Mouse (Mus musculus) fibroblast of lung, adult 2 months (primary cell): ENCODE results near the gene Rbpjl.

Experiments
- DNase-seq: peaks from one replicate; pipeline ENCODE4 v3.0.0-alpha.2; 2011; ENCODE audit warnings: low read depth

The Rbpjl gene

GRCm38 (mm10) chr2:164402906-164403305 is at the start of gene Rbpjl:
Rbpjl (plus strand) TSS chr2:164403141.
- DNase-seq: no peak

GRCm38 (mm10) chr2:164353356-164353755 is 49.6 kb upstream of the Rbpjl start:
- DNase-seq: no peak

- DNase-seq: peak; percentile 78
These were observed 46.6 kb upstream of the Rbpjl start for GRCm38 (mm10) chr2:164356177-164356967.

GRCm38 (mm10) chr2:164358373-164358772 is 44.6 kb upstream of the Rbpjl start:
- DNase-seq: no peak

- no peak for DNase-seq
These were observed 43.9 kb upstream of the Rbpjl start for GRCm38 (mm10) chr2:164359031-164359430.

- no peak for DNase-seq
These were observed 43.3 kb upstream of the Rbpjl start for GRCm38 (mm10) chr2:164359668-164360067.

GRCm38 (mm10) chr2:164360974-164361657 is 41.8 kb upstream of the Rbpjl start:
- no peak for DNase-seq

GRCm38 (mm10) chr2:164366947-164367346 is 36.0 kb upstream of the Rbpjl start:
- DNase-seq: no peak

- DNase-seq: no peak
These were observed 34.3 kb upstream of the Rbpjl start for GRCm38 (mm10) chr2:164368620-164369105.

- no peak for DNase-seq
These were observed 31.6 kb upstream of the Rbpjl start for GRCm38 (mm10) chr2:164371371-164371770.

- no peak for DNase-seq
These were observed 30.4 kb upstream of the Rbpjl start for GRCm38 (mm10) chr2:164372408-164373053.

GRCm38 (mm10) chr2:164373187-164373586 is 29.8 kb upstream of the Rbpjl start:
- no peak for DNase-seq

- no peak for DNase-seq
These were observed 25.2 kb upstream of the Rbpjl start for GRCm38 (mm10) chr2:164377478-164378426.

- no peak for DNase-seq
These were observed 21.2 kb upstream of the Rbpjl start for GRCm38 (mm10) chr2:164381726-164382125.

- no peak for DNase-seq
These were observed 20.0 kb upstream of the Rbpjl start for GRCm38 (mm10) chr2:164382971-164383370.

- no peak for DNase-seq
These were observed 19.1 kb upstream of the Rbpjl start for GRCm38 (mm10) chr2:164383656-164384399.

GRCm38 (mm10) chr2:164385927-164386763 is 16.8 kb upstream of the Rbpjl start:
- DNase-seq: peak; percentile 95

GRCm38 (mm10) chr2:164386953-164387352 is 16.0 kb upstream of the Rbpjl start:
- DNase-seq: no peak

- no peak for DNase-seq
These were observed 13.9 kb upstream of the Rbpjl start, which contains the start of gene Slpi for GRCm38 (mm10) chr2:164389020-164389419. Slpi (minus strand) TSS chr2:164389095.

- no peak for DNase-seq
These were observed 13.4 kb upstream of the Rbpjl start for GRCm38 (mm10) chr2:164389499-164389898.
